Mouse (Mus musculus): ENCODE measurements at regions not wholly inside any gene's neighbourhood (a gene's known extent, or its start where the extent isn't known, plus 50 kb on each side); places are given as distances from the start of the nearest gene placed in this dataset.

DNA sequence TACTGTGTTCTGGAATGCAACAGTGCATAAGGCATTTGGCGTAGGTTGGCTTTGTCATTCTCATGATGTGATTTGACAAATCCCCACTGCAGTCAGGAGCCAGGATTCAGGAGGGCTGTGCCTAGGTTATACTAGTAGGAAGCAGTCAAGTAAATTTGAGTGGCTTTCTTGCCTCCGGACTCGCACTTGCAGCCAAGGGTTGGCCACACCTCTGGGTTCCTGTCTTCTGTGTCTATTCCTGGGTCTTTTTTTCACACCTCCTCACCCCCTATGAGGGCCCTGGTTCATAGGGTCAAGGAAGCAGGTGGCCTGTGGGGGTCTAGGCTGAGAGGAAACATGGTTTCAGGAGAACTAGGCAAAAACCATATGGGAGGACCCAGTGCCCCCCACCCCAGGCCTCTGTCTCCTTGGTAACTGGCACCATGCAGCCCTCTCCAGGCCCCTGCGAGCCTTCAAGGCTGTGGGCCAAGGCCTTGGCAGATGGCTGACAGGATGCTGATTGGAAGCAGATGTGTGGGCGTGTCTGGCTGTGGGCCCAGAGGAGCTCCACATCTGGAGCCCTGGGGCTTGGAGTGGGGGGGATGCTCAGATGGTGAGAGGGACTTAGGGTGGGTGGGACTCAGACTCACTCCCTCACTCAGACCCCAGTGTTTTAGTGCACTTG lies 195.7 kb downstream of the Rgs3 start:
- DNase-seq (ENCODE audit: low spot score in 2 of 2), result peak; percentile 42 to 50

DNA sequence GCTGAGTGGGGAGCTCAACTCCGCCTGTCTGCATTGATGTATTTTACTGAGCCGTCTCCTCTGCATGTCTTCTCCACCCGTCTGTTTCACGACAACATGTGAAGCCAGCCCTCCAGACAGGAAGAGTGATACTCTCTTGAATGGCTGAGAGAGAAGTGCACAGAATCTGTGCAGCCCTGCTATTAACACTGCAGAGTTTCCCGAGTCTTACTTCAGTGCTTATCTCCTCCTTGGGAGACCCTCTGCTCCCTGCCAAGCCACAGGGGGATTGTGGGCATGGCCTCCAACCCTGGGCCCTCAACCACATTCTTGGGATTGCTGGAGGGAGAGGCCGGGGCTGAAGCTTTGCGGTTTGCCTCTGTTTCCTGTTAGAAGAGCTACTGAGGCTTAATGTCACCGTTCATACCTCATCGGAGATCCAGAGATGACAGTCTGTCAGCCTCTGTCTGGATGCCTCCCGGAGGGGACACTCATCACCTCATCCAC lies 197.1 kb downstream of the Rgs3 start:
- DNase-seq (ENCODE audit: low spot score in 2 of 2), result peak; percentile 61 to 63

DNA sequence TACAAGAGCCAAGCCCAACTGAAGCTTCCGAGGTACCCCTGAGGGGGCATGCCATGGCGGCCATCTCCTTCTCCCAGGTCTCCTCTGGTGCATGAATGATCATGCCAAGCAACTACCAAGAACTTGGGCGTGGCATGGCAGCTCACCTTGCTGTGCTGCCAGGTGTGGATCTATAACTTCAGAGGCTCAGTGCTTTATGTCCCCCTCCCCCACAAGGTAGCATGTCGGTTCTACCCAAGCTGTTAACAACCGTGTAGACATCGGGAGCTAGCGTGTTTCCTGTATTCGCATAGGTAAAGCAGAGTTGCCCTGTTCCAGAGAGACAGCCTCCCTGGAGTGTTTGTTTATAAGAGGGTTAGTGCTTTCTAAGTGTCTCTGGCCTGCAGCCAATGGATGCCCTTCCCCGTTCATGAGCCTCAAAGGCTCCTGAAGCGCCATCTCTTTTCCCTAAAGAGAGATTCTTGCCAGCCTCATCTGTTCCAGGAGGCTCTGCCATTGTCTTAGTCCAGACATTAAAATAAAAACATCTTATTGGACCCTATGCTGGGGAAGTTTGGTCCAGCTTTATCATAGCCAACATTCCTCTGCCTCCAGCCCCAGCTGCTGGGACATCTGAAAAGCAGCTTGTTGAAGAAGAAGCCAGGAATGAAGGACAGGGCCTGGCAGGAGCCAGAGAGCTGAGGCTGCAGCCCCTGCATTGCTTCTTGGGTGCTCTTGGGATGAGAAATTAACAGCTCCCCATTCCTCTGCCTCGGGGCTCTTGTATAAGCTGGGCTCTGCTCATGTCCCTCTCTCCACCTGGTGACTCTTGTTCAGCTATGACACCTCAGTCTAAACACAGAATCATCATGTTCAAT lies 201.3 kb downstream of the Rgs3 start:
- no peak for DNase-seq (ENCODE audit: low spot score in 2 of 2)

DNA sequence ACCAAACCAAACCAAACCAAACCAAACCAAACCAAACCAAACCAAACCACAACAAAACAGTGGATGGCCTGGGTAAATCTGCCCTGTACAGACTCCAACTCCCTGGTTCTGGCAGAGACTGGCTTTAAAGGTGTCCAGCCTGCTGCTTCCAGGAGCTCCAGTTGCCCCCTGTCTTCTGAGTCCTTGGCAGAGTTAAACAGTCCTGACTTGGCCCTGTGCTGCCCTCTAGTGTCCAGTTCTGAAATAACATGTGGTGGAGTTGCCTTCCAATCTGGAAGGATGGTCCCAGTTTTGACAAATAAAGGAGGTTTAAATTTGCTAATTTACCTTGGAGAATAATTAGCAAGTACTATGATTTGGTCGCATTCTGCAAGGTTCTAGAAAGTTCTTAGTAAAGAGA lies 202.0 kb downstream of the Rgs3 start:
- peak; percentile 65 to 89 for DNase-seq (ENCODE audit: low spot score in 2 of 2)

DNA sequence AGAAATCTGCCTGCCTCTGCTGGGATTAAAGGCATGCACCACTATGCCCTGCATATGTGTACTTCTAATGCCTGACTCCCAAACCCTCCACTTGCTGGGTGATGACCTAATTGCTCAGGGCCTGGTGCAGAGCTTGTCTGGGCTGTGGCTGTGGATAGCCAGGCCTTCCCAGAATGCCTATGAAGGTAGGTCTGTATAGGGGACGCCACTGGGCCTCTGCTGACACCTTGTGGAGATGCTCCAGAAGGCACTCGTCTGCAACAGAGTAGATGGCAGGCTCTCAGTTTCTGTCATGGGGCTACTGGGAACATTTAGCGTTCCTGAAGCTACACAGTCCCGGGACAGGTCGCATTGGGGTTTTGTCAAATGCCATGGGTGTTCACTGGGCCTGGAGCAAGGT lies 201.4 kb upstream of the Zfp618 start:
- peak; percentile 68 to 80 for DNase-seq (ENCODE audit: low spot score in 2 of 2)

DNA sequence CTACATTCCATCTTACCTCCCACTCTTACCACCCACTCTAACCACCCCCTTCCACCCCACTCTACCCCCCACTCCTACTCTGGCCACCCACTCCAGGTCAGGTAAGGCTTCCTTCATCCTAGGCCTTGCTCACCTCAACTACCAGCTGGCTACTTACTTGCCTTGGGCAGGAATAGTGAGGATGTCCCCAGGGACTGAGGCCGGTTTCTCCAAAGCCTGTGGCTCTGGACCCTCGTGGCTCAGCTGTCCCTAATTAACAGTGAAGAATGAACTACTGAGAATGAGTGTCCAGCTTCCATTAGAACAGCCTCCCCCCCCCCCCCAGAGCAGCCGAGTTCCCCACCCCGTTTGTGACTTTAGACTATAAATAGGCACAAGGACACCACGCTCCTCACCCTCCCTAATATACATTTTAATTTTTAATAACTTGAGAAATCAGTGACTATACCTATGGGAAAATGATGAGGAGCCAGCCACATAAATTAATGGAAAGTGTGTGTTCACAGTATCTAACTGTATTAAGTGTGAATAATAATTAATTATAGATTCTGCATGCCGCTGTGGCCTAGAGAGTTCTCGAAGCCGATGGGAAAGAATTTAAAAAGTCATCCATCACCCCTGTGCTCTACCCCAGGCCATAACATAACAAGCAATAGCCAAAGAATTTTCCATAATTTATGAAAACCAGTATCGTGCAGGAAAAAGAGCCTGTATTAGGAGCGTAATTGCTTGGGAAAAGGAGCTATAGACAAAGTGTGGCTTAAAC lies 195.7 kb upstream of the Zfp618 start:
- DNase-seq (ENCODE audit: low spot score in 2 of 2), result no peak

DNA sequence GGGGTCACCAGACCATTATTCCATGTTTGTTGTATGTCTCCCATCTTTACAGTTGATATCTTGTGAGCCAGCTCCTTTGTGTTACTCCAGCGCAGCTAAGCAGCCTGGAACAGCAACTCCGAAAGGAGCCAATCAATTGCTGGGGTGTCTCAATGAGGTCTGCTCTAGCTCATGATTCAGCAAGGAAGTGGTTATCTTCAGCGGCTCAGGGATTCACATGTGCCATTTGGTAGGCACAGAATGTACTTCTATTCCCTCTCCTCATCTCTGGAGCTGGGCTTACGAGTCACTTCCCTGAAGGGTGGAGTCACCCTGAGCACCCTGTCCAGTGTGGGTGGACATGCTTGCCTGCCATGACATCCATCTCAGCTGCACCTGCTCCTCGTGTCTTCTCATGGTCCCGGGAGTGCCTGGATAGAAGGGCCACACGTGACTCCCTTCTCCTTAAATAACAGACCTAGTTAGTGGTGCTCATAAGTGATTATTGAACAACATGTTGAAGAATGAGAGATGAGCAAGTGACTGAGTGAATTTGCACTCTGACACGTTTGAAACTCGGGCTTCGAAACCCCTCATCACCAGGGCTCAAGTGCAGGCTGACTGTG lies 190.3 kb upstream of the Zfp618 start:
- DNase-seq (ENCODE audit: low spot score in 2 of 2), result no peak

DNA sequence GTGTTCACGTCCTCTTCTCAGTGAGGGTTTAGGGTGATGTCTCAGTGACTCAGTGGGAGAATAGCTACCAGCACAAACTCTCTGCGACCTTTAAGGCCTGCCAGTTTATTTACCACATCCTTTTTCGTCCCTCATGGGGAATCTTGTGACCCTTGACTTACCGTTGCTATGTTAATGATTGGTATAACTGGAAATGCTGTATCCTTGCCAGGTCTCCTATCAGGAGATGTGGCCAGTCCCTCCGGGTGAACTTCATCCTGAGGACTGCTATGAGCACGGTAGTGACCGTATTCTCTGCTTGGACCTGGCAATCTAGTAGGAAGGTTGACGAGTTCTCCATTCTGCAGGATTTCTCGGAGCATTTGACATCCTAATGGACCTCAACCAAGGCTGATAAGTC lies 188.5 kb upstream of the Zfp618 start:
- no peak for DNase-seq (ENCODE audit: low spot score in 2 of 2)

DNA sequence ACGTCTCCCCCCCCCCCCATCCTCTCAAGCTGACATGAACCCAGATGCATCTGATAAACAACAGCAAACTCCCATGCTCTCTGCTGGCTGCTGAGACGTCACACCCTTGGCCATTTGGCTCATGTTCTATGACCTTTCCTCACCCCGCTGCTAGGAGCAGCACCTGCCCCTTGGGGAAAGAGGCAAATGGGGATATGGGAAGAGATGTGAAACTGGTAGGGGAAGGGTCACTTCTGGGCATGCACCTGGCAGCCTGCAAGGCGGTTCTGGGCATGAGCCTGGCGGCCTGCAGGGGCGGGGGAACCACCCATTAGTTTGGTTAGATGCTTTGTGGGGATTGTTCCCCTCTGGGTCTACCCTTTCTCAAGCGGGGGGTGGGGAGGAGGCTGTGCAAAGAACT lies 187.9 kb upstream of the Zfp618 start:
- no peak for DNase-seq (ENCODE audit: low spot score in 2 of 2)

DNA sequence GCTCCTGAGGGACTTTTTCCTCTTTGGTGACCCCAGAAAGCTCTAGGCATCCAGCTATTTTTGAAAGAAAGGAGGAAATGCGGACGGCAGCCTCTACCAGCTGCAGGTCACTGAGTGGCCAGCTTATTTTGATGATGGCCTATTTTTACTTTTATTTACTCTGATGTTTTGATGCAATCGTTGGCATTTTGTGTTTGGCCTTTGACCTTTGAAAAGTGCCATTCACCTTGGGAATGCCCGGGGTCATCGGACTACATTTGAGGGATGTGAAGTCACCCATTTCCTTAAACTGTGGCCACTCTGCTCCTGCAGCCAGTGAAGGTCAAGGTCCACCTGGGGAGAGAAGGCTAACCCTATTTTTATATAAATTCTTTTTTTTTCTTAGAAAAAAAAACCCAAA lies 186.8 kb upstream of the Zfp618 start:
- no peak for DNase-seq (ENCODE audit: low spot score in 2 of 2)

DNA sequence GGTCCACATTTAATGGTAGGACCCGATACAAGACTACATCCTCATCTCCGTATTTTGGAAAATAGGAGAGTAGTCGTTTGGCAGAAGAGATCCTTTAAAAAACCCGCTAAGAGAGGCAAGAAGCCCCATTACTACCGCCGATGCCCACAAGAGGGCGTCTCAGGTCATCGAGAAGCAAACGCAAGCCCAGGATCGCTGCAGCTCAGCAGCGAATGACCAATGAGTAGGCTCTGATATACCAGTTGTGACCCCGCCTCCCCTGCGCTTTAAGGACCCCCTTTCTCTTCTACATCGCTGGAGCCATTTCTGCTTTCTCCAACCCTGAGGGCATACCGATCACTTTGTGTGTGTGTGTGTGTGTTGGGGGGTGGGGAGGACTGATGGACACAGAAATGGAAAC lies 185.0 kb upstream of the Zfp618 start:
- peak; percentile 84 to 95 for DNase-seq (ENCODE audit: low spot score in 2 of 2)

DNA sequence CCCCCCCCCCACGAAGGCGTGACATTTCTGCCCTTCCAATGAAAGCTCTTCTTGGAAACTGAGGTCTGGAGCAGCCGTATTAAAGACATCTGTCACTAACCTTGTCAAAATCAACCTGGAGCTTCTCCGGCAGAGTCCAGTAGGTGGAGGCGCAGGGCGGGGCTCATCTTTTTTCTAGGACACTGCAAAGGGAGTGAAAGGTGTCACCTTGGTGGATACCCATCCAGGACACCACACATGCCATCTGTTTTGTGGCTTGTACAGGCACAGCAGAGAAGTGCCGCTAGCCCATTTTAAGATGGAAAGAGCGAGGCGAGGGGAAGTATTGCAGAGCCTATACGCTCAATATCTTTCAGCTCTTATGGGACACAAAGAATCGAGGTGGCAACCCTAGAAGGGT lies 184.5 kb upstream of the Zfp618 start:
- peak in 1 of 2 experiments; percentile 33 for DNase-seq (ENCODE audit: low spot score in 2 of 2)

DNA sequence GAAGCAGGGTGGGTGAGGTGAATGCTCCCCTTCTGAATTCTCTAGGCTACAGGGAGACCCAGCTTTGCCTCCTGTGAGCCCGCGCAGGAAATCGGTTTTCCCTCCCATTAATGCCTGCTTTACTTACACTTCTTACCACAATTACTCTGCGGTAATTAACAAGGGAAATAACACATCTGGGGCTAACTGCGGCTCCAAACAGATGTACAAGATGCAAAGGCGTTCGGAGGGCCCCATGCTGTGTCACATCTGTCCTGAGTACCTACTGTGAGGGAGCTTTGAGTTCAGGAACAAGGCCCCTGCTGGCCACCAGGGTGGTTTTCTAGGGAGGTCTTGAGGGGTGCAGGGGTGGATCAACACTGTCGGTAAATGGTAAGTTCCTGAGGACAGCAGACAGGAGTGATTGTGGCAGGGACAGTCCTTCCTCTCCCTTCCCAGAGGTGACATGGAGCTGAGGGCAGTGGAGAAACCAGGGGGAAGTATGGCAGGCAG lies 184.0 kb upstream of the Zfp618 start:
- DNase-seq (ENCODE audit: low spot score in 2 of 2), result peak in 1 of 2 experiments; percentile 44

DNA sequence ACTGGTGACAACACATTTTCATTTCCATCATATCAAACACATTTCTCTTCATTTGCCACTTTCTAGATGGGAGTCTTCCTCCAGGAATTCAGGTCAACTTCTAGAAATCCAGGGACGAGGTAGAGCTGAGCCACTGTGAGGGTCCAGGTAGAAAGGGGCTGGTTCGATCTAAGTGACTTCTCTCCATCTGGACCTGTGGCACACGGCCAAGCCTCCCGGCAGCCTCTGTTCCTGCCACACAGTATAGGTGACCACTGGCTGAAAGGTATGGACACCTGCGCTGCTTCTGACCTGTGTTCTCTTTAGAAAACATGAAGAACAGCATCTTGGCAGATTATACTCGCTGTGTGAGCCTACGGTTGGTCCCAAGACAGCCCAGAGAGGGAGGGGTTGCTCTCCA lies 179.7 kb upstream of the Zfp618 start:
- DNase-seq (ENCODE audit: low spot score in 2 of 2), result no peak

DNA sequence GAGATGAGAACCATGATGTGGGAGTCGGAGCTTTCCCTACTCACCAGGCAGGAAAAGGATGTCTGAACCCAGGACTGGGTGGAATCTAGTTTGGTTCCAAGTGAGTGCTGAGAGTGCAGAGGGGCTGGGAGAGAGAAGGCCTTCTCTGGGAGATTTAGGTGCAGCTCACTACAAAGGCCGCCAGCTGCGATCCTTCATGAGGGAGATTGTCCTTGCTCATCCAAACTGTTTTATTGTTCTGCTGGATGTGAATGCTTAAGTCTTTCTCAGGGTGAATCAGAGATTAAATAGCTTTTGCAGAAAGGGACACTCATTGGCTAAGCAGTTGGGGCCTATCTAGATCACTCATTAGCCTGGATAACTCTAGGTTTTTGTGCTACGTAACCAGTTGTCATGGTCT lies 175.7 kb upstream of the Zfp618 start:
- no peak for DNase-seq (ENCODE audit: low spot score in 2 of 2)

DNA sequence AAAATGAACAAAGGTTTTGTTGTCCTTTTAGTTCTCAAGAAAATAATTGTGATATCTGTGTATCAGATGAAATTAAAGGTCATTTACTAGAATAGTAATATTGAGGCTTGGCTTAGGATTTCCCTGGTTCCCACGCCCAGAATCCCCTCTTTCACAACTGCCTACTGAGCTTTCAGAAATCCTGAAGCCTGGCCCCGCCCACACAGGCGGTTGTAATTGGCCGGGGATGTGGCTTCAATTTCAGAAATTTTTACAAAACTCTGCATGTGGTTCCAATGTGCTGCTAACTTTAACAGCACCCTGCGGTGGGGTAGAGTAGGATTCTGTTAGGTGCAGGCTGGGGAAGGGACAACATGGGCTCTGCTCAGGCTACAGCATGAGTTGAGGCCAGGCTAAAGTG lies 171.8 kb upstream of the Zfp618 start:
- DNase-seq (ENCODE audit: low spot score in 2 of 2), result peak in 1 of 2 experiments; percentile 36

DNA sequence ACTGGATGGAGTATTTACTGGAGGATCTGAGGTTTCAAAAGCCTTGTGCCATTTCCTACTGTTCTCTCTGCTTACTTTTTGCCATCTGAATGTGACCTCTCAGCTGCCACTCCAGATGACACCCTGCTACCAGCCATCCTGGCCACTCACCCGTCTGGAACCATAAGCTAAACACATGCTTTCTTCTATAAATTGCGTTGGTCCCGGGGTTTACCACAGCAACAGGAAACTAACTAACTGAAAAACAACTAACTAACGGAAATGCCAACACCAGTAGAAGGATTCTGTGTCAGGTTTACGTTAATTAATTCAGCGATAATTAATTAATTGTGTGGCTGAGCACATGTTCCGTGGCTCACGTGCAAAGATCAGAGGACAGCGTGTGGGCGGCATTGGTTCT lies 169.8 kb upstream of the Zfp618 start:
- peak in 1 of 2 experiments; percentile 26 for DNase-seq (ENCODE audit: low spot score in 2 of 2)

DNA sequence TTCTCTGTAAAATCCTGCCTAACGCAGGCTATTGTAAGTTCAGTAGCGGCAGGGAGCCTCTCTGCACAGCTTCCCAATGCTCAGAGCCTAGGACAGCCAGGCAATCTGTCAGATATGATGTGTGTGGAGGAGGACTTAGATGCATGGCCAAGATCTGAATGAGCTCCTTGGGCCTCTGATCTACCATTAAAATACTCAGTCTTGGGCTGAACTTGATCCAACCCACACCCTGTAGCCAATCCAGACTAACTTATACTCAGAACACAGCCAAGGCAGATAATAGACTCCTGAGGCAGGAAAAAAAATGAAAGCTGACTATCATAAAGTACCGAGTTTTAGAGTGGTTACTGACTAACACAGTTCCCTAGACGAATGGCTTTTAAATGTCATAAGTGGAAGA lies 165.4 kb upstream of the Zfp618 start:
- DNase-seq (ENCODE audit: low spot score in 2 of 2), result no peak

DNA sequence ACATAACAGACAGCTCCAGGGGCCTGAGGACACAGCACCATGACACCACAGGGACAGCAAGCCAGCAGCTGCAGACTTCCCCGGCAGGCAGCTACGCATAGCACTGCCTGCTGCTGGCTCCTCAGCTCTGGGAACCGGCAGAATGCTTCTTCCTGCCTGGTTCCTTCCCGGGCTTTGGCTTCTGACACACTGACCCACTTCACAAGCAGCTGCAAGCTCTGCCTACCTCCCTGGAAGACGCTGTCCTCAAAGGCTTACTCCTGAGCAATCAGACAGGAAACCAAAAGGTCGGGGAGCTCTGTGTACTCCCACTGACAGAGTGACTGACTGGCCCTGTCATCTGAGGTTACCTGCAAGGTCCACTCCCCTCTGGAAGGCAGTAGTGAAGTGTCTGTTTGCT lies 159.5 kb upstream of the Zfp618 start:
- peak; percentile 74 to 82 for DNase-seq (ENCODE audit: low spot score in 2 of 2)

DNA sequence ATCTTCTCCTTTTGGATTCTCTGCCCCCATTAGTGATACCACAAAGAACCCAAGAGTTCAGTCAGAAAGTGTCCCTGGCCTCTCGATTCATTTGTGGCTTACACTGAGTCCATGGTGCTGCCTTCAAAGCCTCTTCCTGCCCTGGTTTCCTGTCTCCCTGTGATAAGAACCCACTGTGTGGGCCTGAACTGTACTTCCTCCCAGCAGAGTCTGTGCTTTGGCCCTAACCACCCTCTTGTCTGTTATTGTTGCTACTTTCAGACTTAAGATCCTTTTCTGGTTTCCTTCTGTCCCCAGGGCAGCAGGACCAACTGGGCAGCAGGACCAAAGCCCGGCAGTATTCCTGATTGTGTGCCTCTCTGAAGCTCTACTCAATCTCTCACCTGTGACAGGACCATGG lies 158.6 kb upstream of the Zfp618 start:
- DNase-seq (ENCODE audit: low spot score in 2 of 2), result peak; percentile 50 to 58

DNA sequence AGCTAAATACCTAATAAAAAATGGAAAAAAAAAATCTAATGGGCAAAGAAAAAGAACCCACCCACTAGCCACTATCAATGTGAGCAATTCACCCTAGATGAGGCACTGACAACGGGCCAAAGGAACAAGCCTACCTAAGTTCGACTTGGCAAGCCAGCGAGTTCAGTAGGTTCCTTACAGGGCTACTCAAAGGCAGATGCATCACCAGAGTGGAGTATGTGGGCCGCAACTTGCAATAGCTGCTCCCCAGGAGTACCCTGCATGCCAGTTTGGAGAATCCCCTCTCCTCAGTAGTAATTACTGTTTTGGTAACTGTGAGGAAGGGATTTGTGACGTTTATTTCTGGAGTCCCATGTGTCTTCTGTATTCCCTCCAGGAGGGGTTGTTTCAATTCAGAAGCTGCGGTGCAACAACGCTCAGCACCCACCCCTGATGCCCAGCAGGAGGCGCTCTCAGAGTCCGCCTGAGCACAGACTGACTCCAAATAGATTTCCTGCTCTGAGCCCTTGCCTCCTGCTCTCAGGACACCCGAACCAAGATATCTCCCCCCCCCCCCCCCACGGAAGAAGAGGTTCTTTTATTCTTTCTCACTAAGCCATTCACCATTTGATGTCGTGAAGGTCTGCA lies 157.3 kb upstream of the Zfp618 start:
- peak in 1 of 2 experiments; percentile 8 for DNase-seq (ENCODE audit: low spot score in 2 of 2)
